Mouse (Mus musculus) megakaryocyte, embryonic 14.5 days (primary cell): ENCODE measurements at regions not wholly inside any gene's neighbourhood (a gene's known extent, or its start where the extent isn't known, plus 50 kb on each side); places are given as distances from the start of the nearest gene placed in this dataset.
"Not testable (repeated sequence)": the region's sequence is repeated elsewhere in the genome, so short reads cannot be mapped to it uniquely, and the experiment has no call there.

Source experiments
- H3K27me3 ChIP-seq: replicated peaks from 2 replicates; pipeline ENCODE3; 2012; ENCODE audit warnings: inconsistent platforms
- H3K36me3 ChIP-seq: replicated peaks from 2 replicates; pipeline ENCODE3; 2012; ENCODE audit warnings: low read length, inconsistent platforms, mixed read lengths
- H3K4me1 ChIP-seq: 2 replicates; pipeline ENCODE4 v1.6.1; 2012; ENCODE audit warnings: inconsistent platforms
- H3K4me3 ChIP-seq: replicated peaks from 2 replicates; pipeline ENCODE3; 2012; ENCODE audit warnings: moderate library complexity, mild to moderate bottlenecking, inconsistent platforms
- H3K9me3 ChIP-seq: 2 replicates; pipeline ENCODE4 v1.6.1; 2012; ENCODE audit warnings: inconsistent platforms
- FLI1 ChIP-seq: IDR thresholded peaks from 2 replicates; pipeline ENCODE4 v1.6.1; 2012; ENCODE audit warnings: low read length, inconsistent platforms, mixed read lengths
- GATA1 ChIP-seq: IDR thresholded peaks from 3 replicates; pipeline ENCODE4 v1.6.1; 2012; ENCODE audit warnings: mixed read lengths, low read length, inconsistent platforms, borderline replicate concordance

GRCm38 (mm10) chr2:107869304-107869958, 579.0 kb downstream of the Kcna4 start:
- Histone ChIP-seq H3K27me3 (no peaks in the 10 kb centered on the region), H3K4me1 (no peaks in the 10 kb centered on the region)
- TF ChIP-seq FLI1: no peak
- no peak for TF ChIP-seq GATA1

GRCm38 (mm10) chr2:107879663-107880062, 589.2 kb downstream of the Kcna4 start:
- Histone ChIP-seq H3K9me3 (no peaks in the 10 kb centered on the region; the same call in 1 of the 2 replicates), H3K4me3 (peak overlapping the region; percentile 69), H3K36me3 (no peaks in the 10 kb centered on the region), H3K27me3 (no peaks in the 10 kb centered on the region), H3K4me1 (no peaks in the 10 kb centered on the region)
- TF ChIP-seq GATA1 (no peak), FLI1 (no peak)

More at GRCm38 (mm10) chr2:107869304-107869958, 579.0 kb downstream of the Kcna4 start:
- Histone ChIP-seq H3K4me3 (no peak overlapping the region), H3K9me3 (peaks cover 3% of the 10 kb centered on the region; the same call in 1 of the 2 replicates), H3K36me3 (no peaks in the 10 kb centered on the region)

GRCm38 (mm10) chr2:107886063-107886762, 595.8 kb downstream of the Kcna4 start:
- TF ChIP-seq FLI1 (no peak), GATA1 (no peak)
- Histone ChIP-seq H3K36me3 (no peaks in the 10 kb centered on the region), H3K4me1 (no peaks in the 10 kb centered on the region), H3K9me3 (no peaks in the 10 kb centered on the region; the same call in 1 of the 2 replicates), H3K4me3 (no peak overlapping the region), H3K27me3 (no peaks in the 10 kb centered on the region)

- Histone ChIP-seq H3K9me3 (no peaks in the 10 kb centered on the region; the same call in 1 of the 2 replicates), H3K4me3 (no peak overlapping the region), H3K4me1 (no peaks in the 10 kb centered on the region), H3K27me3 (no peaks in the 10 kb centered on the region), H3K36me3 (no peaks in the 10 kb centered on the region)
- no peak for TF ChIP-seq GATA1
- no peak for TF ChIP-seq FLI1
Observed at GRCm38 (mm10) chr2:107888245-107888644, 597.8 kb downstream of the Kcna4 start.

- Histone ChIP-seq H3K36me3 (no peaks in the 10 kb centered on the region), H3K27me3 (no peaks in the 10 kb centered on the region), H3K9me3 (peaks cover 8% of the 10 kb centered on the region), H3K4me3 (no peak overlapping the region), H3K4me1 (no peaks in the 10 kb centered on the region)
- no peak for TF ChIP-seq FLI1
- TF ChIP-seq GATA1: no peak
Observed at GRCm38 (mm10) chr2:107925116-107925515, 634.7 kb downstream of the Kcna4 start.

GRCm38 (mm10) chr2:107926606-107927005, 636.2 kb downstream of the Kcna4 start:
- H3K27me3 ChIP-seq: no peaks in the 10 kb centered on the region
- no peak overlapping the region for H3K4me3 ChIP-seq
- TF ChIP-seq FLI1 (no peak), GATA1 (no peak)
- H3K9me3 ChIP-seq: no peaks in the 10 kb centered on the region
- no peaks in the 10 kb centered on the region for H3K4me1 ChIP-seq
- H3K36me3 ChIP-seq: no peaks in the 10 kb centered on the region

GRCm38 (mm10) chr2:107935336-107935735, 644.9 kb downstream of the Kcna4 start:
- Histone ChIP-seq H3K9me3 (no peaks in the 10 kb centered on the region), H3K4me3 (no peak overlapping the region), H3K27me3 (no peaks in the 10 kb centered on the region), H3K4me1 (no peaks in the 10 kb centered on the region), H3K36me3 (no peaks in the 10 kb centered on the region)
- TF ChIP-seq GATA1: no peak
- TF ChIP-seq FLI1: no peak

GRCm38 (mm10) chr2:107935775-107936174, 645.3 kb downstream of the Kcna4 start:
- Histone ChIP-seq H3K4me3 (no peak overlapping the region), H3K36me3 (no peaks in the 10 kb centered on the region), H3K4me1 (no peaks in the 10 kb centered on the region), H3K27me3 (no peaks in the 10 kb centered on the region), H3K9me3 (no peaks in the 10 kb centered on the region)
- TF ChIP-seq FLI1 (no peak), GATA1 (no peak)

GRCm38 (mm10) chr2:107941374-107941773, 650.9 kb downstream of the Kcna4 start:
- TF ChIP-seq FLI1: no peak
- TF ChIP-seq GATA1: no peak
- Histone ChIP-seq H3K36me3 (no peaks in the 10 kb centered on the region), H3K9me3 (no peaks in the 10 kb centered on the region), H3K27me3 (no peaks in the 10 kb centered on the region), H3K4me3 (no peak overlapping the region), H3K4me1 (no peaks in the 10 kb centered on the region)

- H3K9me3 ChIP-seq: no peaks in the 10 kb centered on the region
- no peaks in the 10 kb centered on the region for H3K27me3 ChIP-seq
- no peak for TF ChIP-seq FLI1
- no peak for TF ChIP-seq GATA1
- H3K36me3 ChIP-seq: no peaks in the 10 kb centered on the region
- H3K4me1 ChIP-seq: no peaks in the 10 kb centered on the region
- no peak overlapping the region for H3K4me3 ChIP-seq
Observed at GRCm38 (mm10) chr2:107945837-107946451, 655.5 kb downstream of the Kcna4 start.

- not testable (repeated sequence) for H3K4me3 ChIP-seq, H3K4me1 ChIP-seq, H3K36me3 ChIP-seq, H3K27me3 ChIP-seq
- H3K9me3 ChIP-seq: peaks cover 23% of the 10 kb centered on the region
Observed at GRCm38 (mm10) chr2:107955608-107956127, 665.2 kb downstream of the Kcna4 start.

GRCm38 (mm10) chr2:107963921-107964320, 673.5 kb downstream of the Kcna4 start:
- not testable (repeated sequence) for H3K27me3 ChIP-seq, H3K36me3 ChIP-seq, H3K9me3 ChIP-seq, H3K4me1 ChIP-seq, H3K4me3 ChIP-seq
